Mouse (Mus musculus) liver, embryonic 14.5 days (tissue): ENCODE measurements around the gene Necap1. TPM values are rescaled to one million over a fixed set of nuclear protein-coding genes. Genes with fewer than 3 reads are reported as not detected.
A peak's percentile ranks its signal among the peaks of the same experiment; 100 is the strongest.

ENCODE experiments used
- ATAC-seq: fragments of 200-750 bp; cut with Nextera tagmentation; 2 replicates; pipeline ENCODE4 v1.8.0; 2017; ENCODE audit warnings: moderate number of reproducible peaks, mild to moderate bottlenecking, moderate library complexity; ENCODE audit not compliant: insufficient read depth
- DNase-seq, 3 experiments: peaks; one replicate each; pipeline ENCODE4 v3.0.0-alpha.2; 2012 to 2013; ENCODE audit warnings: low read depth in 3 of 3, low spot score in 3 of 3
- H3K27ac ChIP-seq: fragments of 300-500 bp; sonication (generic); 2 replicates; pipeline ENCODE4 v1.5.1; 2014; ENCODE audit warnings: moderate library complexity, mild to moderate bottlenecking, control low read depth, inconsistent platforms
- H3K27me3 ChIP-seq: fragments of 300-500 bp; sonication (generic); 2 replicates; pipeline ENCODE4 v1.6.1; 2014; ENCODE audit warnings: mild to moderate bottlenecking, low read length, moderate library complexity; ENCODE audit not compliant: control insufficient read depth, insufficient read depth
- H3K36me3 ChIP-seq: fragments of 300-500 bp; sonication (generic); replicated peaks from 2 replicates; pipeline ENCODE4 v1.6.1; 2014; ENCODE audit warnings: low read depth; ENCODE audit not compliant: control insufficient read depth, insufficient read depth
- H3K4me1 ChIP-seq, 2 experiments: fragments of 200-500 bp in 1 of 2; fragments of 300-500 bp in 1 of 2; sonication (generic) in 1 of 2; replicated peaks; 2 replicates each; pipeline ENCODE4 v1.6.1; 2012 to 2014; ENCODE audit warnings: antibody characterized with exemption in 1 of 2, inconsistent platforms in 1 of 2, low read length in 1 of 2; ENCODE audit not compliant: control insufficient read depth in 2 of 2, insufficient read depth in 2 of 2
- H3K4me2 ChIP-seq: fragments of 300-500 bp; sonication (generic); 2 replicates; pipeline ENCODE4 v1.6.1; 2014; ENCODE audit warnings: low read depth, mild to moderate bottlenecking, control low read depth, moderate library complexity
- H3K4me3 ChIP-seq, 2 experiments: fragments of 200-500 bp in 1 of 2; fragments of 300-500 bp in 1 of 2; sonication (generic) in 1 of 2; 2 replicates each; pipeline ENCODE4 v1.5.1; 2012 to 2014; ENCODE audit warnings: low read depth in 2 of 2, low read length in 2 of 2, mild to moderate bottlenecking in 2 of 2, control low read depth in 1 of 2, inconsistent platforms in 1 of 2, moderate library complexity in 1 of 2; ENCODE audit not compliant: insufficient read depth in 1 of 2
- H3K9ac ChIP-seq: fragments of 300-500 bp; sonication (generic); replicated peaks from 2 replicates; pipeline ENCODE4 v1.6.1; 2014; ENCODE audit warnings: mild to moderate bottlenecking, control low read depth, moderate library complexity
- H3K9me3 ChIP-seq: fragments of 300-500 bp; sonication (generic); 2 replicates; pipeline ENCODE4 v1.6.1; 2016; ENCODE audit warnings: low read length, mixed read lengths; ENCODE audit not compliant: control insufficient read depth
- CTCF ChIP-seq: IDR thresholded peaks from 2 replicates; pipeline ENCODE4 v1.5.1; 2016; ENCODE audit warnings: antibody characterized with exemption, low read depth, control low read depth
- EP300 ChIP-seq: IDR thresholded peaks from 2 replicates; pipeline ENCODE4 v1.6.1; 2016; ENCODE audit warnings: antibody characterized with exemption, low read depth
- WGBS: fragments of 180-500 bp; shearing (Covaris S2); extraction: QIAGEN DNeasy Blood & Tissue Kit; methylation state at CpG from one replicate; pipeline ENCODE4 v1.1.7; 2014; ENCODE audit not compliant: insufficient replicate concordance; 5-methylcytosine and 5-hydroxymethylcytosine counted together
- polyA plus RNA-seq, 2 experiments: library from polyadenylated mRNA; depleted of rRNA in 1 of 2; stranded (reverse) in 1 of 2; unstranded in 1 of 2; fragments of >200 nt; fragmentation: Nextera tagmentation in 1 of 2; extraction: Ambion mirVana in 1 of 2; gene quantifications; 2 replicates each; pipeline versions ENCODE4 v1.2.1 to v1.2.3; 2012 to 2014

Gene Necap1
- polyA plus RNA-seq, 2 experiments, result 13.8 to 17.9 TPM

GRCm38 (mm10) chr6:122867914-122868313 is 6.4 kb upstream of the Necap1 start:
- Histone ChIP-seq H3K27ac (no peak overlapping the region), H3K36me3 (no peaks in the 10 kb centered on the region), H3K9ac (no peak overlapping the region), H3K27me3 (no peaks in the 10 kb centered on the region), H3K4me3 (no peak overlapping the region), H3K9me3 (no peaks in the 10 kb centered on the region), H3K4me2 (no peak overlapping the region), H3K4me1 (peaks cover 0 to 3% of the 10 kb centered on the region in 2 experiments; a peak in 1 of 4 replicates)
- peak; percentile 41; the same call in 1 of the 2 replicates for TF ChIP-seq CTCF
- no peak for TF ChIP-seq EP300
- ATAC-seq (no peak), DNase-seq (no peak)
- WGBS, result 64% methylated on average over 4 of the region's 4 CpGs

- ATAC-seq, result no peak
- no peak overlapping the region for H3K4me3 ChIP-seq
- no peak overlapping the region for H3K9ac ChIP-seq
- no peaks in the 10 kb centered on the region for H3K4me1 ChIP-seq
- TF ChIP-seq CTCF (no peak), EP300 (no peak)
- no peaks in the 10 kb centered on the region for H3K9me3 ChIP-seq
- WGBS, result 69% methylated on average over 11 of the region's 11 CpGs
- no peaks in the 10 kb centered on the region for H3K27me3 ChIP-seq
- H3K36me3 ChIP-seq, result no peaks in the 10 kb centered on the region
- DNase-seq, result no peak
- H3K4me2 ChIP-seq, result no peak overlapping the region
- H3K27ac ChIP-seq, result no peak overlapping the region
Measured at GRCm38 (mm10) chr6:122869846-122870245, 4.4 kb upstream of the Necap1 start.

- H3K27ac ChIP-seq, result no peak overlapping the region
- TF ChIP-seq CTCF (no peak), EP300 (no peak)
Measured at GRCm38 (mm10) chr6:122872800-122873199, 1.5 kb upstream of the Necap1 start.

GRCm38 (mm10) chr6:122874720-122875389 is 581 bp downstream of the Necap1 start:
- TF ChIP-seq CTCF, result no peak
- TF ChIP-seq EP300, result no peak
- H3K9ac ChIP-seq, result peak overlapping the region; percentile 73
- peak overlapping the region; percentile 78 for H3K4me2 ChIP-seq
- under 1% methylated on average over 31 of the region's 31 CpGs for WGBS
- H3K4me3 ChIP-seq, result peak overlapping the region; percentile 79 to 98
- no peaks in the 10 kb centered on the region for H3K27me3 ChIP-seq
- peaks cover 9 to 13% of the 10 kb centered on the region in 2 experiments for H3K4me1 ChIP-seq
- H3K36me3 ChIP-seq, result no peaks in the 10 kb centered on the region; the same call in none of the 2 replicates
- H3K9me3 ChIP-seq, result no peaks in the 10 kb centered on the region
- H3K27ac ChIP-seq, result peak overlapping the region; percentile 40
- ATAC-seq (peak; percentile 68), DNase-seq (no peak)

More at GRCm38 (mm10) chr6:122872800-122873199, 1.5 kb upstream of the Necap1 start:
- no peaks in the 10 kb centered on the region; the same call in 1 of the 2 replicates for H3K36me3 ChIP-seq
- DNase-seq, result no peak
- H3K4me3 ChIP-seq, result no peak overlapping the region
- H3K9ac ChIP-seq, result no peak overlapping the region
- WGBS, result 64% methylated on average over 5 of the region's 5 CpGs
- H3K9me3 ChIP-seq, result no peaks in the 10 kb centered on the region
- H3K27me3 ChIP-seq, result no peaks in the 10 kb centered on the region
- no peak for ATAC-seq
- no peak overlapping the region for H3K4me2 ChIP-seq
- peaks cover 9 to 13% of the 10 kb centered on the region in 2 experiments for H3K4me1 ChIP-seq

- TF ChIP-seq EP300, result no peak
- no peak for TF ChIP-seq CTCF
- DNase-seq, result no peak
- peaks cover 9 to 13% of the 10 kb centered on the region in 2 experiments for H3K4me1 ChIP-seq
- no peak overlapping the region for H3K4me3 ChIP-seq
- no peak overlapping the region for H3K27ac ChIP-seq
- peaks cover 35% of the 10 kb centered on the region for H3K36me3 ChIP-seq
- 77% methylated on average over 7 of the region's 7 CpGs for WGBS
- H3K9ac ChIP-seq, result no peak overlapping the region
- H3K4me2 ChIP-seq, result no peak overlapping the region
- H3K27me3 ChIP-seq, result no peaks in the 10 kb centered on the region
- ATAC-seq, result no peak
- H3K9me3 ChIP-seq, result no peaks in the 10 kb centered on the region
Measured at GRCm38 (mm10) chr6:122879141-122879735, 5.0 kb downstream of the Necap1 start.
